Mouse (Mus musculus) adrenal gland, postnatal 14 days (tissue): ENCODE results near the gene Rasa3. TPM values are rescaled to one million over a fixed set of nuclear protein-coding genes. Genes with fewer than 3 reads are reported as not detected.

Experiments
- DNase-seq: peaks from one replicate; pipeline ENCODE4 v3.0.0; 2021; ENCODE audit warnings: mixed read lengths
- total RNA-seq: library from RNA; stranded (reverse); gene quantifications from 2 replicates; pipeline ENCODE4 v1.2.3, GENCODE M21; 2021

The Rasa3 gene
- total RNA-seq, 1 experiment from 2014 or later, result 29.4 TPM

- DNase-seq, result peak; percentile 61
Measured at GRCm38 (mm10) chr8:13548831-13549230, 128.6 kb downstream of the Rasa3 start.

GRCm38 (mm10) chr8:13548235-13548634, 129.2 kb downstream of the Rasa3 start:
- peak; percentile 67 for DNase-seq

- DNase-seq, result peak; percentile 23
Measured at GRCm38 (mm10) chr8:13546421-13546820, 131.0 kb downstream of the Rasa3 start.

GRCm38 (mm10) chr8:13541526-13541925, 135.9 kb downstream of the Rasa3 start:
- no peak for DNase-seq

GRCm38 (mm10) chr8:13540122-13540521, 137.3 kb downstream of the Rasa3 start:
- no peak for DNase-seq

GRCm38 (mm10) chr8:13538821-13539220, 138.6 kb downstream of the Rasa3 start:
- DNase-seq, result no peak

- DNase-seq, result no peak
Measured at GRCm38 (mm10) chr8:13537102-13537501, 140.3 kb downstream of the Rasa3 start.

GRCm38 (mm10) chr8:13533123-13533522, 144.3 kb downstream of the Rasa3 start:
- DNase-seq, result no peak

- no peak for DNase-seq
Measured at GRCm38 (mm10) chr8:13531602-13532171, 145.7 kb downstream of the Rasa3 start.

GRCm38 (mm10) chr8:13530941-13531340, 146.5 kb downstream of the Rasa3 start:
- DNase-seq, result peak; percentile 95

GRCm38 (mm10) chr8:13530401-13530800, 147.0 kb downstream of the Rasa3 start:
- DNase-seq, result peak; percentile 24

GRCm38 (mm10) chr8:13529891-13530316, 147.5 kb downstream of the Rasa3 start:
- peak; percentile 77 for DNase-seq

GRCm38 (mm10) chr8:13529011-13529840, 148.2 kb downstream of the Rasa3 start:
- no peak for DNase-seq

GRCm38 (mm10) chr8:13521392-13521791, 156.0 kb downstream of the Rasa3 start:
- DNase-seq, result peak; percentile 38

GRCm38 (mm10) chr8:13520349-13520748, 157.1 kb downstream of the Rasa3 start:
- DNase-seq, result no peak

GRCm38 (mm10) chr8:13519503-13519902, 157.9 kb downstream of the Rasa3 start:
- DNase-seq, result no peak

- peak; percentile 24 for DNase-seq
Measured at GRCm38 (mm10) chr8:13517284-13517781, 160.1 kb downstream of the Rasa3 start.

Other genes starting within 250 kb of the Rasa3 start
- gene Tmem255b, start 242.4 kb downstream of the Rasa3 start, total RNA-seq, result 3.1 and 3.6 TPM in 2 replicates
- gene Gas6, start 183.1 kb downstream of the Rasa3 start, total RNA-seq, result 76.0 and 81.6 TPM in 2 replicates
- gene 1700029H14Rik, start 115.1 kb downstream of the Rasa3 start, total RNA-seq, result not detected in 2 replicates
- not detected in 2 replicates for gene Cfap97d2, start 28.3 kb upstream of the Rasa3 start, total RNA-seq
- gene Cdc16, start 80.1 kb upstream of the Rasa3 start, total RNA-seq, result 50.5 and 55.1 TPM in 2 replicates
- gene Upf3a, start 108.0 kb upstream of the Rasa3 start, total RNA-seq, result 30.0 and 37.5 TPM in 2 replicates
- gene AF366264, start 160.8 kb upstream of the Rasa3 start, total RNA-seq, result not detected in 2 replicates
- 21.5 and 23.8 TPM in 2 replicates for gene Champ1, start 192.0 kb upstream of the Rasa3 start, total RNA-seq
- gene Coprs, start 212.7 kb upstream of the Rasa3 start, total RNA-seq, result 11.7 and 12.6 TPM in 2 replicates